Mouse (Mus musculus) liver, postnatal 0 days (tissue): Measurements from ENCODE around the gene Ocel1.

Experiments
- CTCF ChIP-seq: sonication (generic); IDR thresholded peaks from 2 replicates; pipeline ENCODE4 v1.5.1; 2016; ENCODE audit warnings: antibody characterized with exemption, low read depth
- EP300 ChIP-seq: IDR thresholded peaks from 2 replicates; pipeline ENCODE4 v1.6.1; 2016; ENCODE audit warnings: antibody characterized with exemption, low read depth, mild to moderate bottlenecking

- TF ChIP-seq CTCF (no peak), EP300 (no peak)
These were observed 51.0 kb downstream of the Ocel1 start for GRCm38 (mm10) chr8:71422121-71422520.
